Mouse (Mus musculus): ENCODE results near the gene Ppm1b.
"Not testable (repeated sequence)": the region's sequence is repeated elsewhere in the genome, so short reads cannot be mapped to it uniquely, and the experiment has no call there.

The Ppm1b gene

DNA sequence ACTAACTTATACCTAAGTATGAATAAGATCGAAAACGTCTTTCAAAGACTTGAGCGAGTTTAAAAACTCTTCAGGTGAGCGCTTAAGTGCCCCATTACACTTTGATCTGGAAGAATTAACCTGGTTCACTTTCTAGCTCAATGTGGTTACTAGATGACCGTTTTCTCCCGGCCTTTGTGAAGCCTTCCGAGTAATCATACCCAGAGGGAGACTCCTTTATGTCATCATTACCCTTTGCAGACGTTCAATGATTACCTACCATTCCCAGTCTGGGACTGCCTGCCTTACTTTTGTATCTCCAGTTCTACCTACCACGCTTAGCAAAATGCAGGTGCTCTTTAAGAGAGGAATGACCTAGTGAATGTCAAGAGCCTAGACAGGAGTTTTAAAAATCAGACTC, at the start of gene Ppm1b:
Gene Ppm1b (plus strand): TSS at position 301 of the 400 bp plus-strand sequence.
- DNase-seq = no peak

DNA sequence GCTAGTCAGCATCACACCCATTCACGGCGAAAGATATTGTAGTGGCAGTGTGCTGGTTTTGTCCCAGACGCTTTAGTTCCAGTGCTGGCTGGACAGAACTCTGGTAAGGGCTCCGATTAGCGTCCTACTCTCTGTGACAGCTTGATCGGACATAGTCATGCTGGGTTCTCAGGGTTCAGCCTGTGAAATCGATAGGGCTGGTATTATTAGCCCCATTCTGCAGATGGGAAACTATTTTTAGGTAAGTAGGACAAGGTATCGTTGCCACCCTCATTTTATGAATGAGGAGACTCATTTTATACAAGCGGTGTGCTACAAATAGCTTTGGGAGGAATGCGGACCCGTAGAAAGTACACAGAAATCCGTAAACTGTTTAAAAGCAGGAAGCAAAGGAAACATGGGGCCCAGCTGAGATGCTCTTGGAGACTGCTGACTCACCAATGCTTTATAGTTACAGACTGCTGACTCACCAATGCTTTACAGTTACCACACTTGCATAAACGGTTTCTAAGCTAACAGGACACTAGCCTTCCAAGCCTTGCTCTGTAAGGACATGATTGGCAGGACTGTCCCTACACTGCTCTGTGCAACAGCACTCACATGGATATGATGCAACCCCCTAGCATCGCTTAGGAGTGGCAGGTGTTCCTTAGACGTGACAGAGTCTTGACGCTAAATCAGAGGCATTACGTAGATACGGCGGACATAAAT, 34.7 kb upstream of the Ppm1b start:
- DNase-seq = no peak

DNA sequence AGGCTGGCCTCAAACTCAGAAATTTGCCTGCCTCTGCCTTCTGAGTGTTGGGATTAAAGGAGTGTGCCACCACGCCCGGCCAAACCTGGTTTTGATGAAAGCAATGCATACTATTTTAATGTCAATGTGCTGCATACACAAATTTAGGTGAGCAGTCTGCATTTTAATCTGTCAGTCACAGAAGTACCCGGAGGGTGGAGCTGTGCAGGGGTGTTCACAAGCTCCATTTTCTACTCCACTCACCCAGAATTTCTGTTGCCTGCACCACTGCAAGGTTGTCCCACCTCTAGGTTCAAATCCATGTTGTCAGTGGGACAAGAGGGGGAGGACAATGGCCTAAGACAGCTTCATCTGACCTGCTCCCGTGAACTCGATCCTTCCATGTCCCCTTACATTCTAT, 31.8 kb upstream of the Ppm1b start:
- DNase-seq = no peak

DNA sequence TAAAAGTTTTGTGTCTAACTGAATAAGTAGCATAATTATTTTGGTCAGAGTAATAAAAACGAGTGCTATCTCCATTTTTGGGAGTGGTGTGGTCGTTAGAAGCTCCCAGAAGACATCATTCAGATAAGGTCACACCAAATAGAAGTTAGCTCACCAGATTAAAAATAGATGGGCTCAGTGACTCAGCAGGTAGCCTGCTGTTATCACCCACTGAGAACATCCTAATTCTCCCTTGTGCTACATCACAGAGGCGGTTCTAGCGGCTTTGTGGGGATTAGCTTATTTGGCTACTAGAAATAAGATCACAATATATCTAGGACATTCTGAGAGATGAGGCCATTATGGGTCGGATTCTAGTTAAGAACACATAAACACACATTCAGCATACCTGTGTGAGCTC, 30.3 kb upstream of the Ppm1b start:
- peak; percentile 10 for DNase-seq

DNA sequence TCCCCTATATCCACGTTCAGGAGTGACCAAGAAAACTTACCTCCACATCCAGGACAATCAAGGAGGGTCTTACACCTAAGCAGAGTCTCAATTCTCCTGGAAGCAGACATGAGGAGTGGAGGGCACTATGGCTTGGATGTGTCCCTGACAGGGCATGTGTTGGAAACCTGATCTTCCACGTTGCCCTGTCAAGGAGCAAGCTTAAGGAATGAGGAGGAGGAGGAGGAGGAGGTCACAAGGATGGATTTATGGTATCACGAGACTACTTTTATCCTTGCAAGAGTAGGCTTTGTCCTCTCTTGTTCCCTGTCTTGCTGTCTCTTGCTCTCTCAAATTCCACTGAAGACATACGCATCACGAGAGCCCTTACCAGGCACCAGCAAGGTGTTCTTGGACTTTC, 29.0 kb upstream of the Ppm1b start:
- no peak for DNase-seq

- no peak for DNase-seq
These were observed 23.6 kb upstream of the Ppm1b start for GRCm38 (mm10) chr17:84932943-84933342.

DNA sequence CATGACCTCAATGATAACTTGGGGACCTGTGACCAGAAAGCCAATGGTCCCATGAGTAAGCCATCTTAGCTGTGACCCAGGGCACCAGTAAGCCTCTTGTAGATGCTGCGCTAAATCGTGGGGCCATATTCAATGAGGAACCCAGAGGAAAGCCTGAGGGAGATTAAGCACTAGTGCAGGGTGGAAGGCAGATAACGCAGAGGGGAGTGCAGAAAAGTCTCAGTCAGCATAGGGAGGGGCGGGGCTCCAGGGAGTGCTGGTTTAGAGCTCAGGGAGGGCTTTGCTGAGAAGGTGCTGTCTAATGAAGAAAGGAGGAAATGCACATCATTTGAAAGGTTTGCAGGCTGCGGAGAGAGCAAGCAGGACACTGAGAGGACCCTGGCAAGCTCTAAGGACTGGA, 22.6 kb upstream of the Ppm1b start:
- no peak for DNase-seq

GRCm38 (mm10) chr17:84935620-84936019, 20.9 kb upstream of the Ppm1b start:
- not testable (repeated sequence) for DNase-seq

DNA sequence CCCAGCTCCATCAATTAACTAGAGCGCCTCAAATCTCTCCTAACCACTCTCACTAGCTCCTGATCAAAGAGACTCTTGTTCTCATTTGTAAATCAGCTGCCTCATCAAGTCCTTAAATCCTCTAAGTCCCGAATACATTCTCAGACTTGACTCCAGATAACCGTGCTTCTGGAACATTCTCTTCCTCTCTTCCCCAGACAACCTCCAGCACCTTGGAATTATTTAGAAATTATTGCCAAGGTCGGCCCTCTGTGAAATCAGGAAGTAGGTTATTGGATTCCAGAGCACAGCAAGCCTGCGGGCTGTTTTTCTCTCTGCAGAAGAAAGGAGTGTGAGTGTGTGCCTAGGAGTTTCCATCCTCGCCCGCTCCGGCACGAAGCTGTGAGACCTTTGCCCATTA, 20.2 kb upstream of the Ppm1b start:
- no peak for DNase-seq

DNA sequence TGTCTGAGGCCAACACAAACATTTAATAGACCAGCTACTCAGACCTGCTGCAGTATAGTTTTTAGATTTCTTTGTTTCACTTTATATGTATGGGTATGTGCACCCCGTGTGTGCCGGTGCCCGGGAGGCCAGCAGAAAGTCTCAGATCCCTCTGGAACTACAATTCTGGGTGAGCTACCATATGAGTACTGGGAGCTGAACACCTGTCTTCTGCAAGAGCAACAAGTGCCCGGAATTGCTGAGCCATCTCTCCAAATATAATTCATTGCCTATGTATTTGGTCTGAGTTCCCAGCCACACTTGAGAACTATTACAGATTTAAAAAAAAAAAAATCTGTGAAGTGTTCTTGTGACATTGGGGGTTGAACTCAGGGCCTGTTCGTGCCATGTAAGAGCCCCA, 19.7 kb upstream of the Ppm1b start:
- no peak for DNase-seq

DNA sequence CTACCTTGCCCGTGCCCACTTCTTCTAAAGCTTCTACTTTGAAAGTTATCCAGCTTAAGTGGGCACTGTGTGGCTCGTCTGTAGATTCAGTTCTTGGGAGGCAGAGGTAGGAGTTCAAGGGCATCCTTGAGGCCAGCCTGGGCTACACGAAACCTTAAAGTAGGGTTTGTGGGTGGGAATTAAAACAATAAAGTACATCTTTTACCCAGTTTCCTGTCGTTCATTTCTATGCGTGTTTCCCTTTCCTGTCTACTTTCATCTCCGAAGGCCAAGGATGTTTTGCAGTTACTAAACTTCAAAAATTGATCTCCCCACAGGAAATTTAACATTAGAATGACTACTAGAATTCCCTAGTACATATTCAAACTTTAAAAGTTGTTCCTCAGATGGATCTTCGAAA, 19.3 kb upstream of the Ppm1b start:
- no peak for DNase-seq

- no peak for DNase-seq
These were observed 18.3 kb upstream of the Ppm1b start for GRCm38 (mm10) chr17:84938215-84938614.

- DNase-seq = no peak
These were observed 16.4 kb upstream of the Ppm1b start for GRCm38 (mm10) chr17:84940017-84940731.

- DNase-seq = no peak
These were observed 15.2 kb upstream of the Ppm1b start for GRCm38 (mm10) chr17:84941291-84941868.

DNA sequence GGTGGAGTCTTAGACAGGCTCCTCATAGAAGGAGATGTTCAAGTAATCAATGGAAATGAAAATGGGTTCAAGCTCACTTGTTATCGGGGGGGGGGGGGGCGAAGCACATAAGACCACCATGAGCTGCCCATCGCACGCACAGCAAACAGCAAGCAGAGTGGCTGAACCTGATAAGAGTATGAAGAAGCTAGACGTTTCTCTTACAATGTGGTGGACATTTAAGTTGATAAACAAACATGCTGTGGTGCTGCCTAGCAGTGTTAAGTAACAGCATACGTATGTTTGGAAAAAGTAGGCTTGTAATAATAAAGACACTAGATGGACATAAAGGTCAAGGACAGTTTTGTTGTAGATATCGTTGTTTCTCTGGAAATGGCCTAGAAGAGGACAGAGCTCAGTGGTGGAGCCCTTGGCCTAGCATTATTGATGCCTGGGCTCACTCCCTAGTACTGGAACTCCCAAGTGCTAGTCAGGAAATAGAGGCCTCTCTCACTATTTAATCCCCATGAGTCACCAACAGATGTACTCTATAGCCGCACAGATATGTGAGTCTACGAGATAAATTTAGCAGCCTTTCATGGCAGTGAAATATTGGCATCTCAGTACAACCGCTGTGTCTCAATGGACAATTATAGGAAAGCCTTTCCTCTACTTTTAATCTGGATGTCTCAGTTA, 14.0 kb upstream of the Ppm1b start:
- no peak for DNase-seq

DNA sequence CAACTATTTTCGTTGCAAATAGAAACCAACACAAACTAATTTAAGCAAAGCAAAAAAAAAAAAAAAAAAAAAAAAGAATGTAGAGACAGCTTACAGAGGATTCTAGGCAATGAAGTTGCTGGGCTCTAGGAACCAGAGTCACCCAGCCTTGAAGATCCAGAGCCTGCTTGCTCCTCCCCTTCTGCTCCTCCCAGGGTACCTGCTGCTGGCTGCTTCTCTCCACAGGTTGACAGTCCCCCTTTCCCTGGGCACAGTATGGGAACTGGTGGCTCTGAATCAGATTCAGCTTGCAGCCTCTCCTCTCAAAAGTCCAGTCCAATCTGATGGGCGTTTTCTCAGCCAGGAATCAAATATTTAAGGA, 13.5 kb upstream of the Ppm1b start:
- DNase-seq = no peak

- no peak for DNase-seq
These were observed 12.2 kb upstream of the Ppm1b start for GRCm38 (mm10) chr17:84944348-84944747.

DNA sequence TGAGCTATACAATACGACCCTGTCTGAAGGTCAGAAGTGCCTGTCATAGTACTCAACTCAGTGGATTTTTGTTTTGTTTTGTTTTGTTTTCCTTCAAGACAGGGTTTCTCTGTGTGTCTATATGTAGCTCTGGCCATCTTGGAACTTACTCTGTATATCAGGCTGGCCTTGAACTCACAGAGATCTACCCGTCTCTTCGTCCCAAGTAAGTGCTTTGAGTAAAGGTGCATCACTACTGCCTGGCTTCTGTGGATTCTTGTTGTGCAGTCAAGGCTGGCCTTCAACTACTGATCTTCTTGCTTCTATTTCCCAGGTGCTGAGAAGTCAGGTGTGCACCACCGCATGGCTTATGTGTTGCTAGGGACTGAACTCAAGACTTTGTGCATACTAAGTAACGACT, 4.0 kb upstream of the Ppm1b start:
- DNase-seq = no peak

DNA sequence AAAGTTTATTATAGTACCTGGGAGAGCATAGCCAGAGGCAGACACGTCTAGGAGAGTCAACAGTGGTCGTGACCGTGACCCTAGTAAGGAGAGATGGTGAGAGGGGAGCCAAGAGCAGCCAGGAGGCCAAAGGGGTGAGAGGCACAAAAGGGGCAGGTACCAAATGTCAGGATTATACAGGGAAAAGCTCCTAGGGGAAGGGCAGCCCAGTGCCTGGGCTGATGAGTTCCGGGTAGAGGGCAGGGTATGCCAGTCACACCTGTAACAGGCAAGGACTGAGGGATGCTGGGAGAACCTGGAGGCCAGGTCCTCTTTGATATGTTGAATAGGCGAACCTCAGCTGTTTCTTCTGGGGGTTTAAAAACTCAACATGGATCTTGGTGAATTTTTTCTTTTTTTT, 2.8 kb upstream of the Ppm1b start:
- DNase-seq = no peak

DNA sequence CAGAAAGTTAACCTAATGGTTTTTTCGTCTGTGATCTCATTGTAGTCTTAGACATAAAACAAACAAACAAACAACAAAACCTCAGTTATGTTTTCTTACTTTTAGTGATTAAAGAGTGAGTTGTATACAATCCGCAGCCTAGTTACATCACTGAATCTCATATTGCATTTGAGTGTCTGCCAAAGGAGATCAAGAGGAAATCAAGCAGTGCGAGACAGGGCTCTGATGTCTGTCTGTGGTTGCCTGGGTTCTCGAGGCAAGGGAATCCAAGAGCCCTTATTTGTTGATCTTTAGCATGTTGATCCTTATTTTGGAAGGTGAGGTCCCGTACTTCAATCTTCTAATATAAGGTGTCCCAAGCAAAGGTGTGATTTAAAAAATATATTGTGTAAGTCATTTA, 1.7 kb upstream of the Ppm1b start:
- DNase-seq = no peak

DNA sequence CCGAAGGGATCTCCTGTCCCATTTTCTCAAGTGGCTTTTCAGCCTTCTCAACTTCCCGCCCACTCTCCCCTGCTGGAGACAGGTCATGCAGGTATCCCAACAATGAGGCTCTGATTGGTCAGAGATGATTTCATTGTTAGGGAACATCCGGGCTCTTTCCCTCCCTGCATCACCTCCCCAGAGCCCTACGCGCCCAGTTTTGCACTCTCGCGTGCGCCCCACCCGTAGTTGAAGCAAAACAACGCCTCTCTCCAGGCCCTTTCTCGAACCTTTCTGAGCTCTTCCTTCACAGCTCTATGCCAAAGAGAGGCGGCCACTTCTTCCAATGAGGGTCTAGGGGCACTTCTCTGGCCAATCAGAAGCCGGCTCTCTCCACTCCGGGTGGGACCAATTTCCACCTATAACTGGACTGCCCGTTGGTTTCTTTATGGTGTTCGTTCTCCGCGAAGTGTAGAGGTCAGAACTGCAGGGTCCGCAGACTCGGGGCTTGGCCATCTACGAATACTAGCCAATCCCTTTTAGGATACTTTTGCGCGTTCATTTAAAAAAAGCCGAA, 468 bp downstream of the Ppm1b start:
- peak; percentile 96 for DNase-seq

- DNase-seq = peak; percentile 100
These were observed 1.1 kb downstream of the Ppm1b start for GRCm38 (mm10) chr17:84957487-84958259.

GRCm38 (mm10) chr17:84958411-84958911, 1.9 kb downstream of the Ppm1b start:
- DNase-seq = no peak

Measured in layer of hippocampus, adult 9-11 months (tissue).